Mouse (Mus musculus) MEL (cell line): ENCODE results near the gene Mbd3.

Experiments
- CTCF ChIP-seq, 3 experiments: IDR thresholded peaks in 2 of 3; conservative IDR thresholded peaks in 1 of 3; 2 replicates each; pipeline ENCODE4 v1.5.1; 2011 to 2012; ENCODE audit warnings: low read length in 3 of 3, low read depth in 2 of 3, mild to moderate bottlenecking in 2 of 3, improper control_type of control experiment in 1 of 3, inconsistent platforms in 1 of 3, mixed read lengths in 1 of 3, moderate library complexity in 1 of 3; ENCODE audit not compliant: control insufficient read depth in 1 of 3, insufficient read depth in 1 of 3, poor library complexity in 1 of 3, severe bottlenecking in 1 of 3
- EP300 ChIP-seq, 2 experiments: IDR thresholded peaks; 2 replicates each; pipeline ENCODE4 v1.6.1; 2011; ENCODE audit warnings: improper control_type of control experiment in 2 of 2, low read length in 2 of 2, low read depth in 1 of 2, mild to moderate bottlenecking in 1 of 2
- NELFE ChIP-seq: IDR thresholded peaks from 2 replicates; pipeline ENCODE4 v1.6.1; 2011; ENCODE audit warnings: low read depth, low read length, improper control_type of control experiment
- POLR2A ChIP-seq, 2 experiments: IDR thresholded peaks; 2 replicates each; pipeline ENCODE4 v1.6.1; 2011 to 2012; ENCODE audit warnings: low read length in 2 of 2, mild to moderate bottlenecking in 2 of 2, control low read depth in 1 of 2, improper control_type of control experiment in 1 of 2, low read depth in 1 of 2, moderate library complexity in 1 of 2; ENCODE audit not compliant: control insufficient read depth in 1 of 2, insufficient read depth in 1 of 2, poor library complexity in 1 of 2

- TF ChIP-seq NELFE (no peak; the same call in 1 of the 2 replicates), POLR2A (IDR thresholded peaks at IDR 0.05; ENCODE audit: control insufficient read depth in 1 of 2, insufficient read depth in 1 of 2, low read depth in 1 of 2, low read length in 2 of 2, poor library complexity in 1 of 2) (peak; percentile 31 to 48; a peak in 2 of 4 replicates), CTCF (IDR thresholded peaks at IDR 0.05 in 2 of 3, conservative IDR thresholded peaks at IDR 0.05 in 1 of 3; ENCODE audit: control insufficient read depth in 1 of 3, insufficient read depth in 1 of 3, low read depth in 2 of 3, low read length in 3 of 3, poor library complexity in 1 of 3, severe bottlenecking in 1 of 3) (no peak), EP300 (IDR thresholded peaks at IDR 0.05; ENCODE audit: low read depth in 1 of 2, low read length in 2 of 2) (no peak)
Observed at GRCm38 (mm10) chr10:80397524-80398173, 1.7 kb downstream of the Mbd3 start.
